Mouse (Mus musculus) midbrain, embryonic 11.5 days (tissue): ENCODE measurements around the gene Arid4a. TPM values are rescaled to one million over a fixed set of nuclear protein-coding genes. Genes with fewer than 3 reads are reported as not detected.

Source experiments
- ATAC-seq: fragments of 200-750 bp; cut with Nextera tagmentation; 2 replicates; pipeline ENCODE4 v1.8.0; 2017; ENCODE audit warnings: moderate TSS enrichment, moderate library complexity; ENCODE audit not compliant: low FRiP score
- DNase-seq: peaks from one replicate; pipeline ENCODE4 v3.0.0; 2015; ENCODE audit warnings: low spot score; ENCODE audit errors: missing footprints
- H3K27ac ChIP-seq: fragments of 300-500 bp; sonication (generic); 2 replicates; pipeline ENCODE4 v1.5.1; 2014; ENCODE audit warnings: low read depth, low read length
- H3K27me3 ChIP-seq: fragments of 300-500 bp; sonication (generic); 2 replicates; pipeline ENCODE4 v1.6.1; 2014; ENCODE audit warnings: mild to moderate bottlenecking, low read length, moderate library complexity, mixed read lengths; ENCODE audit not compliant: control insufficient read depth, insufficient read depth
- H3K36me3 ChIP-seq: fragments of 300-500 bp; sonication (generic); 2 replicates; pipeline ENCODE4 v1.6.1; 2014; ENCODE audit warnings: mild to moderate bottlenecking, low read length, moderate library complexity, mixed read lengths; ENCODE audit not compliant: control insufficient read depth, insufficient read depth
- H3K4me1 ChIP-seq: fragments of 300-500 bp; sonication (generic); 2 replicates; pipeline ENCODE4 v1.6.1; 2014; ENCODE audit warnings: low read length; ENCODE audit not compliant: control insufficient read depth, insufficient read depth
- H3K4me2 ChIP-seq: fragments of 300-500 bp; sonication (generic); 2 replicates; pipeline ENCODE4 v1.6.1; 2014; ENCODE audit warnings: mild to moderate bottlenecking, moderate library complexity
- H3K4me3 ChIP-seq: fragments of 300-500 bp; sonication (generic); 2 replicates; pipeline ENCODE4 v1.5.1; 2014; ENCODE audit warnings: low read depth, low read length
- H3K9ac ChIP-seq: fragments of 300-500 bp; sonication (generic); 2 replicates; pipeline ENCODE4 v1.6.1; 2014; ENCODE audit warnings: low read length
- H3K9me3 ChIP-seq: fragments of 300-500 bp; sonication (generic); 2 replicates; pipeline ENCODE4 v1.6.1; 2016; ENCODE audit warnings: low read length; ENCODE audit not compliant: control insufficient read depth
- WGBS: fragments of 180-500 bp; shearing (Covaris S2); extraction: QIAGEN DNeasy Blood & Tissue Kit; methylation state at CpG from one replicate; pipeline ENCODE4 v1.1.7; 2014; 5-methylcytosine and 5-hydroxymethylcytosine counted together
- polyA plus RNA-seq: library from polyadenylated mRNA; unstranded; fragments of >200 nt; fragmentation: Nextera tagmentation; extraction: Ambion mirVana; gene quantifications from 2 replicates; pipeline ENCODE4 v1.2.1, GENCODE M21; 2014

Arid4a gene
- polyA plus RNA-seq, 1 experiment from 2014 or later, result 34.5 TPM

DNA sequence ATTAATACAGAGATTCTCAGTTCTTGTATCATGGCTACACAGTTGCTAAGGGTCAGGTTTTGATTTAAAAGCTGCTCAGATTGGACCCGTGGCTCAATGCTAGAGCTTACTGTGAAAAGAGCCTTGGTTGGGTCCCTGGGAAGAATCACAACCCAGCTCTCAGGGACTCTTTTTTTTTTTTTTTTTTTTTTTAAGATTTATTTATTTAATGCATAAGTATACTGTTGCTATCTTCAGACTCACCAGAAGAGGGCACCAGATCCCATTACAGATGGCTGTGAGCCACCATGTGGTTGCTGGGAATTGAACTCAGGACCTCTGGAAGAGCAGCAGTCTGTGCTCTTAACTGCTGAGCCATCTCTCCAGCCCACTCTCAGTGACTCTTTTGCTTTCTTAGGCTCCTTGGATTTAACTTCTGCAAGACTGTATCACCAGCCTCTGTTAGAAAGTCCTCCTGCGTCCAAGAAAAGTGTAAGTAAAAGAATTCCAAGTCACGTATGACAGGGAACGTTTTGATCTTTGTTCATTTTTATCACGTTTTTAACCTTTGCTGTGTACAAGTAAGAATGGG is 123.6 kb downstream of the Arid4a start:
- 81% methylated on average over 5 of the region's 5 CpGs for WGBS
- Histone ChIP-seq H3K27ac (no peak overlapping the region), H3K9ac (no peak overlapping the region), H3K27me3 (no peaks in the 10 kb centered on the region), H3K4me2 (no peak overlapping the region), H3K4me3 (no peak overlapping the region), H3K9me3 (no peaks in the 10 kb centered on the region), H3K4me1 (peaks cover 14% of the 10 kb centered on the region), H3K36me3 (peaks cover 13% of the 10 kb centered on the region)
- DNase-seq (no peak), ATAC-seq (no peak)

DNA sequence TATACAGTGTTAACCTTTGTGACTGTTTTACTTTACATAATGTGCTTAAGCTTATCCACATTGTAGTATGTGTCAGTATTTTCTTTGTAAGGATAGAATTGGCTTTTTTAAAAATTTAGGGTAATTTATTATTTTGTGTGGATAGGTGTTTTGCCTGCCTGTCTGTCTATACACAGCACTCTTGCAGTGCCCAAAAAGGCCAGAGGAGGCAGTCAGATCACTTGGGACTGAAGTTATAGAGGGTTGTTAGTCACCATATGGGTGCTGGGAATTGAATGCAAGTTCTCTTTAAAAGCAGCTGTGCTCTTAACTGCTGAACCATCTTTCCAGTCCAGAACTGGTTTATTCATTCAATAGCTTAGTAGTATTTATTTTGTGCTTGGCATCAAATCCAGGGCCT is 125.4 kb downstream of the Arid4a start:
- no peak overlapping the region for H3K4me2 ChIP-seq
- DNase-seq (no peak), ATAC-seq (no peak)
- H3K36me3 ChIP-seq, result peaks cover 13% of the 10 kb centered on the region
- no peak overlapping the region for H3K27ac ChIP-seq
- H3K4me3 ChIP-seq, result no peak overlapping the region
- no peak overlapping the region for H3K9ac ChIP-seq
- H3K9me3 ChIP-seq, result no peaks in the 10 kb centered on the region
- H3K27me3 ChIP-seq, result no peaks in the 10 kb centered on the region
- H3K4me1 ChIP-seq, result peaks cover 10% of the 10 kb centered on the region

DNA sequence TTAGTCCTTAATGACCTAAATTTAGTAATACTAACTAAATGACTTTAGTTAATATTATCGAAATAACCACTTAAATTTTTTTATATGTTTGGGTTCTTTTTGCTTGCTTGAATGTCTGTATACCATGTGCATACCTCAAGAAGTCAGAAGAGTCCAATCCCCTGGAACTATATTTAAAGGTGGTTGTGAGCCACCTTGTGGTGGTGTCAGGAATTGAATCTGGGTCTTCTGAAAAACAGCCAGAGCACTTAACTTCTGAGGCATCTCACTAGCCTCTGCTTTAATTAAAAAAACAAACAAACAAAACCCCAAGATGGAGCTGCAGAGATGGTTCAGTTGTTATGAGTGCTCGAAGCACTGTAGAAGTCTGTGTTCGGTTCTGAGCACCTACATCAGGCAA is 131.9 kb downstream of the Arid4a start:
- DNase-seq (peak; percentile 86), ATAC-seq (no peak)
- 86% methylated on average over 3 of the region's 3 CpGs for WGBS
- H3K27me3 ChIP-seq, result no peaks in the 10 kb centered on the region
- no peak overlapping the region for H3K27ac ChIP-seq
- H3K4me1 ChIP-seq, result no peaks in the 10 kb centered on the region
- H3K36me3 ChIP-seq, result peaks cover 15% of the 10 kb centered on the region; the same call in 1 of the 2 replicates
- no peak overlapping the region for H3K4me3 ChIP-seq
- no peak overlapping the region for H3K4me2 ChIP-seq
- H3K9ac ChIP-seq, result no peak overlapping the region
- no peaks in the 10 kb centered on the region for H3K9me3 ChIP-seq

Other genes starting within 250 kb of the Arid4a start
- 15.9 and 20.1 TPM in 2 replicates for gene Frmd6, start 190.5 kb upstream of the Arid4a start, polyA plus RNA-seq
- gene Actr10, start 78.1 kb upstream of the Arid4a start, polyA plus RNA-seq, result 275 and 291 TPM in 2 replicates
- 654 and 676 TPM in 2 replicates for gene Psma3, start 41.4 kb upstream of the Arid4a start, polyA plus RNA-seq
- not detected in 2 replicates for gene Tomm20l, start 95.4 kb downstream of the Arid4a start, polyA plus RNA-seq
- gene Timm9, start 120.7 kb downstream of the Arid4a start, polyA plus RNA-seq, result 71.4 and 73.7 TPM in 2 replicates
- 20.6 and 24.0 TPM in 2 replicates for gene 2700049A03Rik, start 120.9 kb downstream of the Arid4a start, polyA plus RNA-seq